Mouse (Mus musculus): ENCODE results near the gene Fos. TPM values are rescaled to one million over a fixed set of nuclear protein-coding genes. Genes with fewer than 3 reads are reported as not detected.

The Fos gene
- total RNA-seq (2023), result 445 TPM

GRCm38 (mm10) chr12:85473481-85474297 lies at the start of gene Fos:
TSS of gene Fos (plus strand) at chr12:85473890.

Other genes with a start within 250 kb of the Fos start
- gene Mlh3, start 203.3 kb upstream of the Fos start, total RNA-seq (2023), result 15.8 TPM
- 15.2 TPM for gene Acyp1, start 185.5 kb upstream of the Fos start, total RNA-seq (2023)
- not detected for gene Zc2hc1c, start 185.3 kb upstream of the Fos start, total RNA-seq (2023)
- gene Nek9, start 134.5 kb upstream of the Fos start, total RNA-seq (2023), result 52.2 TPM
- gene Tmed10, start 99.0 kb upstream of the Fos start, total RNA-seq (2023), result 159 TPM
- gene Jdp2, start 125.1 kb downstream of the Fos start, total RNA-seq (2023), result 2.2 TPM
- 37.7 TPM for gene Batf, start 212.8 kb downstream of the Fos start, total RNA-seq (2023)

Measured in CD4-positive naive resting alpha-beta T cell, adult 76 days (primary cell).